ENCODE assay signal across 10 mouse cellular contexts in genomic region chr8:94694701-94695100, GRCm38 (mm10). TPM values are rescaled to one million over a fixed set of nuclear protein-coding genes. Genes with fewer than 3 reads are reported as not detected.
A peak's percentile ranks its signal among the peaks of the same experiment; 100 is the strongest.
DNase-seq lines count a peak whose midpoint lies in the region; ATAC-seq and TF ChIP-seq lines count a peak whose summit lies in the region.
"Had no signal": no experiment of that assay in that cellular context is flagged by ENCODE, and none has a peak within 500 bp of the region (broad histone marks: within the 10 kb centered on the region; RNA-seq: fewer than 3 reads in every experiment).

No protein-coding gene starts in this region.

- H3K4me3 ChIP-seq in kidney, embryonic 16.5 days (ENCODE audit: low read length), result peak overlapping the region; percentile 56
- H3K4me3 ChIP-seq in ES-Bruce4 (ENCODE audit: low read depth, low read length), result no peak overlapping the region
- peak overlapping the region; percentile 43 for H3K4me3 ChIP-seq in cortical plate, adult 2 months (ENCODE audit: insufficient read depth, low read length)
- H3K4me3 ChIP-seq in intestine, postnatal 0 days (ENCODE audit: low read depth, low read length), result peak overlapping the region; percentile 51

- TF ChIP-seq CTCF in ES-Bruce4 (IDR thresholded peaks at IDR 0.05; ENCODE audit: low read depth, low read length), result no peak
- TF ChIP-seq CTCF in cortical plate, adult 2 months (IDR thresholded peaks at IDR 0.05; ENCODE audit: extremely low read depth, insufficient read depth, low read length), result no peak
- no peak for TF ChIP-seq CTCF in intestine, postnatal 0 days (IDR thresholded peaks at IDR 0.05; ENCODE audit: low read depth)

- H3K4me2 ChIP-seq in kidney, embryonic 16.5 days (replicated peaks; ENCODE audit: low read depth, low read length), result peak overlapping the region; percentile 84
- peak overlapping the region; percentile 83 for H3K4me2 ChIP-seq in intestine, postnatal 0 days (replicated peaks; ENCODE audit: low read depth)

- DNase-seq in kidney, postnatal 36 days, result no peak
- DNase-seq in retina, postnatal 1 day, result no peak
- DNase-seq in adipocyte (ENCODE audit: low spot score), result no peak
- DNase-seq: cerebellum, postnatal 25 days; heart, postnatal 10 days; lung, adult 18-20 months had no signal

- no peak for ATAC-seq in kidney, embryonic 16.5 days (ENCODE audit: low FRiP score, low TSS enrichment)
- no peak for ATAC-seq in intestine, postnatal 0 days

- 2% methylated on average over 6 of the region's 6 CpGs for WGBS in kidney, embryonic 16.5 days
- WGBS in intestine, postnatal 0 days, result 36% methylated on average over 6 of the region's 6 CpGs

- TF ChIP-seq POLR2A in ES-Bruce4 (IDR thresholded peaks at IDR 0.05; ENCODE audit: insufficient read depth, low read length), result no peak
- no peak for TF ChIP-seq POLR2A in cortical plate, adult 2 months (IDR thresholded peaks at IDR 0.05; ENCODE audit: extremely low read depth, insufficient read depth, low read length)

- H3K27me3 ChIP-seq in kidney, embryonic 16.5 days (ENCODE audit: insufficient read depth, low read length), result peaks cover 55% of the 10 kb centered on the region
- H3K27me3 ChIP-seq in ES-Bruce4 (ENCODE audit: control insufficient read depth, insufficient read depth, low read length, poor library complexity, severe bottlenecking), result peaks cover 10% of the 10 kb centered on the region
- H3K27me3 ChIP-seq in intestine, postnatal 0 days (replicated peaks; ENCODE audit: control insufficient read depth, insufficient read depth, low read length), result peaks cover 15% of the 10 kb centered on the region

- no peak overlapping the region for H3K27ac ChIP-seq in kidney, embryonic 16.5 days (ENCODE audit: low read length)
- H3K27ac ChIP-seq in ES-Bruce4 (ENCODE audit: insufficient read depth, low read length), result no peak overlapping the region
- peak overlapping the region; percentile 65 for H3K27ac ChIP-seq in cortical plate, adult 2 months (ENCODE audit: insufficient read depth, low read length)
- no peak overlapping the region for H3K27ac ChIP-seq in intestine, postnatal 0 days (ENCODE audit: low read depth, low read length)

- no peaks in the 10 kb centered on the region for H3K9me3 ChIP-seq in kidney, embryonic 16.5 days (ENCODE audit: low read length)
- no peaks in the 10 kb centered on the region for H3K9me3 ChIP-seq in ES-Bruce4 (replicated peaks; ENCODE audit: control insufficient read depth, insufficient read depth, low read length, poor library complexity, severe bottlenecking)
- H3K9me3 ChIP-seq in intestine, postnatal 0 days (ENCODE audit: control insufficient read depth), result no peaks in the 10 kb centered on the region

- TF ChIP-seq EP300 in ES-Bruce4 (IDR thresholded peaks at IDR 0.05; ENCODE audit: insufficient read depth, low read depth, low read length), result no peak

- peaks cover 15% of the 10 kb centered on the region for H3K4me1 ChIP-seq in kidney, embryonic 16.5 days (ENCODE audit: insufficient read depth, low read length)
- H3K4me1 ChIP-seq in ES-Bruce4 (ENCODE audit: control insufficient read depth, insufficient read depth, low read length), result no peaks in the 10 kb centered on the region
- H3K4me1 ChIP-seq in cortical plate, adult 2 months (ENCODE audit: control insufficient read depth, insufficient read depth, low read length), result peaks cover 2% of the 10 kb centered on the region; the same call in 1 of the 2 replicates
- peaks cover 9% of the 10 kb centered on the region; the same call in 1 of the 2 replicates for H3K4me1 ChIP-seq in intestine, postnatal 0 days (replicated peaks; ENCODE audit: control insufficient read depth, insufficient read depth, low read length)

- no peak overlapping the region for H3K9ac ChIP-seq in kidney, embryonic 16.5 days (replicated peaks; ENCODE audit: low read length)
- H3K9ac ChIP-seq in ES-Bruce4 (ENCODE audit: low read depth, poor library complexity, severe bottlenecking), result peak overlapping the region; percentile 37; the same call in 1 of the 2 replicates
- H3K9ac ChIP-seq in intestine, postnatal 0 days (ENCODE audit: low read depth, low read length), result no peak overlapping the region

- no peaks in the 10 kb centered on the region for H3K36me3 ChIP-seq in kidney, embryonic 16.5 days (ENCODE audit: insufficient read depth, low read length)
- H3K36me3 ChIP-seq in ES-Bruce4 (ENCODE audit: control insufficient read depth, insufficient read depth, low read length, poor library complexity, severe bottlenecking), result no peaks in the 10 kb centered on the region
- no peaks in the 10 kb centered on the region for H3K36me3 ChIP-seq in intestine, postnatal 0 days (ENCODE audit: control insufficient read depth, insufficient read depth)

RNA-seq across cellular contexts. Expression of gene Pllp, which starts 1.4 kb away (rescaled TPM):
- 19.6 and 20.8 TPM in 2 replicates for polyA plus RNA-seq in kidney, embryonic 16.5 days (2015; fragmentation: Nextera tagmentation; extraction: Ambion mirVana)
- 1.2 TPM in 1 of 2 replicates, not detected in the other for polyA plus RNA-seq in ES-Bruce4 (2011; ENCODE audit: insufficient read depth, insufficient read length, low read depth, missing spikeins)
- 165 and 190 TPM in 2 replicates for polyA plus RNA-seq in cortical plate, adult 2 months (2012; rRNA removed)
- 25.3 and 26.3 TPM in 2 replicates for polyA plus RNA-seq in intestine, postnatal 0 days (2015; fragmentation: Nextera tagmentation; extraction: Ambion mirVana)

RNA-seq across cellular contexts. Expression of gene Arl2bp, which starts 28.3 kb away (rescaled TPM):
- 133 and 135 TPM in 2 replicates for polyA plus RNA-seq in kidney, embryonic 16.5 days (2015; fragmentation: Nextera tagmentation; extraction: Ambion mirVana)
- polyA plus RNA-seq in ES-Bruce4 (2011; ENCODE audit: insufficient read depth, insufficient read length, low read depth, missing spikeins), result 42.4 and 45.3 TPM in 2 replicates
- 234 and 235 TPM in 2 replicates for polyA plus RNA-seq in cortical plate, adult 2 months (2012; rRNA removed)
- polyA plus RNA-seq in intestine, postnatal 0 days (2015; fragmentation: Nextera tagmentation; extraction: Ambion mirVana), result 78.3 and 79.0 TPM in 2 replicates

RNA-seq across cellular contexts. Expression of gene Ccl22, which starts 50.7 kb away (rescaled TPM):
- polyA plus RNA-seq in kidney, embryonic 16.5 days (2015; fragmentation: Nextera tagmentation; extraction: Ambion mirVana), result not detected in 2 replicates
- not detected in 2 replicates for polyA plus RNA-seq in ES-Bruce4 (2011; ENCODE audit: insufficient read depth, insufficient read length, low read depth, missing spikeins)
- polyA plus RNA-seq in cortical plate, adult 2 months (2012; rRNA removed), result 0.33 and 0.34 TPM in 2 replicates
- 0.05 TPM in 1 of 2 replicates, not detected in the other for polyA plus RNA-seq in intestine, postnatal 0 days (2015; fragmentation: Nextera tagmentation; extraction: Ambion mirVana)
